Mouse (Mus musculus): Measurements from ENCODE around the gene Aim2. TPM values are rescaled to one million over a fixed set of nuclear protein-coding genes. Genes with fewer than 3 reads are reported as not detected.

Gene Aim2
- polyA plus RNA-seq, 1 experiment from 2014 or later = 2.9 TPM

DNA sequence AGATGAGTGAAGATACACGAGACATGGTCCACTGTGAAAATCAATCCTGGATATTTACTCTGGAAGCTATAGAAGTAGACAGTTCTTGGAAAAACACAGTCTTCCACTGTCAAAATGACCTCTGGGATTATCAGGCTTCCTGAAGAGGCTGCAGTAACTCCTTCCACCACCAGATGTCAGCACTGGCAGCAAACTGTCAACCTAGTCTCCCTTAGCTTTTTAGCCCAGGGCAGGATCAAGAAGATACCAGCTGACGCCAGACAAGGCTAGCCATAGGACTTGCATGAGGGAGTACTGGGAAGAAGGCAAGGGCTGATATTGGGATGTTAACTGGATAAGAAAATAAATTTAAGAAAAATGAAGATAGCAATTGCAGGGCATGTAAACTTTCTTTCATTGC lies 11.1 kb upstream of the Aim2 start:
- no peaks in the 10 kb centered on the region for H3K36me3 ChIP-seq (ENCODE audit: control insufficient read depth, insufficient read depth, low read length)
- 9% methylated on average over 2 of the region's 2 CpGs for WGBS
- H3K9ac ChIP-seq (ENCODE audit: low read length) = no peak overlapping the region
- no peaks in the 10 kb centered on the region for H3K27me3 ChIP-seq (ENCODE audit: control insufficient read depth, insufficient read depth, low read length)
- no peak for ATAC-seq (ENCODE audit: insufficient read depth, low FRiP score)
- no peak overlapping the region for H3K4me2 ChIP-seq (ENCODE audit: low read depth, low read length)
- H3K4me1 ChIP-seq (ENCODE audit: control insufficient read depth, insufficient read depth, low read length) = no peaks in the 10 kb centered on the region
- H3K9me3 ChIP-seq (replicated peaks; ENCODE audit: control insufficient read depth, low read length) = no peaks in the 10 kb centered on the region
- H3K27ac ChIP-seq (ENCODE audit: low read length) = no peak overlapping the region
- no peak overlapping the region for H3K4me3 ChIP-seq (replicated peaks; ENCODE audit: low read length)

- no peaks in the 10 kb centered on the region for H3K36me3 ChIP-seq (ENCODE audit: control insufficient read depth, insufficient read depth, low read length)
- no peak overlapping the region for H3K4me2 ChIP-seq (ENCODE audit: low read depth, low read length)
- no peak overlapping the region for H3K27ac ChIP-seq (ENCODE audit: low read length)
- no peak overlapping the region for H3K9ac ChIP-seq (ENCODE audit: low read length)
- no peaks in the 10 kb centered on the region for H3K27me3 ChIP-seq (ENCODE audit: control insufficient read depth, insufficient read depth, low read length)
- H3K9me3 ChIP-seq (replicated peaks; ENCODE audit: control insufficient read depth, low read length) = no peaks in the 10 kb centered on the region
- 77% methylated on average over 1 of the region's 1 CpGs for WGBS
- no peak for ATAC-seq (ENCODE audit: insufficient read depth, low FRiP score)
- no peaks in the 10 kb centered on the region for H3K4me1 ChIP-seq (ENCODE audit: control insufficient read depth, insufficient read depth, low read length)
- H3K4me3 ChIP-seq (replicated peaks; ENCODE audit: low read length) = no peak overlapping the region
Measured at GRCm38 (mm10) chr1:173342425-173342824, 8.3 kb upstream of the Aim2 start.

GRCm38 (mm10) chr1:173343934-173344333 lies 6.7 kb upstream of the Aim2 start:
- Histone ChIP-seq H3K9ac (ENCODE audit: low read length) (no peak overlapping the region), H3K27me3 (ENCODE audit: control insufficient read depth, insufficient read depth, low read length) (no peaks in the 10 kb centered on the region), H3K36me3 (ENCODE audit: control insufficient read depth, insufficient read depth, low read length) (no peaks in the 10 kb centered on the region), H3K4me2 (ENCODE audit: low read depth, low read length) (no peak overlapping the region), H3K27ac (ENCODE audit: low read length) (no peak overlapping the region), H3K4me1 (ENCODE audit: control insufficient read depth, insufficient read depth, low read length) (no peaks in the 10 kb centered on the region), H3K9me3 (replicated peaks; ENCODE audit: control insufficient read depth, low read length) (no peaks in the 10 kb centered on the region), H3K4me3 (replicated peaks; ENCODE audit: low read length) (no peak overlapping the region)
- no peak for ATAC-seq (ENCODE audit: insufficient read depth, low FRiP score)
- WGBS = 63% methylated on average over 3 of the region's 3 CpGs

- H3K9ac ChIP-seq (ENCODE audit: low read length) = no peak overlapping the region
- no peak overlapping the region for H3K4me2 ChIP-seq (ENCODE audit: low read depth, low read length)
- peaks cover 4% of the 10 kb centered on the region; the same call in 1 of the 2 replicates for H3K4me1 ChIP-seq (ENCODE audit: control insufficient read depth, insufficient read depth, low read length)
- WGBS = 89% methylated on average over 4 of the region's 4 CpGs
- no peaks in the 10 kb centered on the region for H3K9me3 ChIP-seq (replicated peaks; ENCODE audit: control insufficient read depth, low read length)
- ATAC-seq (ENCODE audit: insufficient read depth, low FRiP score) = no peak
- H3K27me3 ChIP-seq (ENCODE audit: control insufficient read depth, insufficient read depth, low read length) = no peaks in the 10 kb centered on the region
- H3K4me3 ChIP-seq (replicated peaks; ENCODE audit: low read length) = no peak overlapping the region
- no peak overlapping the region for H3K27ac ChIP-seq (ENCODE audit: low read length)
- H3K36me3 ChIP-seq (ENCODE audit: control insufficient read depth, insufficient read depth, low read length) = no peaks in the 10 kb centered on the region
Measured at GRCm38 (mm10) chr1:173345112-173345511, 5.6 kb upstream of the Aim2 start.

DNA sequence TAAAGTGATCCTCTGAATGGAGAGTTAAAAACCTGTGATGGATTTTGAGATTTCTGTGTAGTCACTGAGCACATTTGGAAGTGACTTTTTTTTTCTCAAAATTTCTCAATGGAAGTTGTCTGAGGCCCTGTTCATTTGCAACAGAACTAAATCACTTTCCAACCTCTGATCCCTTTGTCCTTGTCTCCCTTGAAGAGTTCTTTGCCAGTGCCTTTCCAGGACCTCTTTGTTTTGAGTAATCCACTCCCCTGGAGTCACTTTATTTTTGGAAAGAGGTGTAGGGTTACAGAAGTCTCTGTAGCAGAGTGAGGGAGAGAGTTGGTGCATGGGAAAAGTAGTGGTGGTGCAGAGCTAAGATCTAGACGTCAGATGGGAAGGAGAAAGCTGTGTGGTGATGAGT lies 2.2 kb upstream of the Aim2 start:
- no peaks in the 10 kb centered on the region for H3K27me3 ChIP-seq (ENCODE audit: control insufficient read depth, insufficient read depth, low read length)
- peaks cover 4% of the 10 kb centered on the region; the same call in 1 of the 2 replicates for H3K4me1 ChIP-seq (ENCODE audit: control insufficient read depth, insufficient read depth, low read length)
- H3K9ac ChIP-seq (ENCODE audit: low read length) = no peak overlapping the region
- H3K4me2 ChIP-seq (ENCODE audit: low read depth, low read length) = no peak overlapping the region
- no peaks in the 10 kb centered on the region for H3K9me3 ChIP-seq (replicated peaks; ENCODE audit: control insufficient read depth, low read length)
- H3K4me3 ChIP-seq (replicated peaks; ENCODE audit: low read length) = no peak overlapping the region
- H3K36me3 ChIP-seq (ENCODE audit: control insufficient read depth, insufficient read depth, low read length) = no peaks in the 10 kb centered on the region
- no peak overlapping the region for H3K27ac ChIP-seq (ENCODE audit: low read length)
- 39% methylated on average over 1 of the region's 1 CpGs for WGBS
- no peak for ATAC-seq (ENCODE audit: insufficient read depth, low FRiP score)

GRCm38 (mm10) chr1:173349192-173349591 lies 1.5 kb upstream of the Aim2 start:
- no peak for ATAC-seq (ENCODE audit: insufficient read depth, low FRiP score)
- 75% methylated on average over 5 of the region's 5 CpGs for WGBS

GRCm38 (mm10) chr1:173349946-173350345 lies 733 bp upstream of the Aim2 start:
- Histone ChIP-seq H3K4me1 (ENCODE audit: control insufficient read depth, insufficient read depth, low read length) (peaks cover 4% of the 10 kb centered on the region; the same call in 1 of the 2 replicates), H3K27me3 (ENCODE audit: control insufficient read depth, insufficient read depth, low read length) (no peaks in the 10 kb centered on the region), H3K9me3 (replicated peaks; ENCODE audit: control insufficient read depth, low read length) (no peaks in the 10 kb centered on the region), H3K4me2 (ENCODE audit: low read depth, low read length) (peak overlapping the region; percentile 54), H3K9ac (ENCODE audit: low read length) (no peak overlapping the region; the same call in 1 of the 2 replicates), H3K36me3 (ENCODE audit: control insufficient read depth, insufficient read depth, low read length) (no peaks in the 10 kb centered on the region), H3K27ac (ENCODE audit: low read length) (no peak overlapping the region), H3K4me3 (replicated peaks; ENCODE audit: low read length) (peak overlapping the region; percentile 35)
- WGBS = 2% methylated on average over 6 of the region's 6 CpGs
- peak; percentile 60 for ATAC-seq (ENCODE audit: insufficient read depth, low FRiP score)

More at GRCm38 (mm10) chr1:173349192-173349591, 1.5 kb upstream of the Aim2 start:
- no peak overlapping the region for H3K4me3 ChIP-seq (replicated peaks; ENCODE audit: low read length)
- peaks cover 4% of the 10 kb centered on the region; the same call in 1 of the 2 replicates for H3K4me1 ChIP-seq (ENCODE audit: control insufficient read depth, insufficient read depth, low read length)
- H3K27ac ChIP-seq (ENCODE audit: low read length) = no peak overlapping the region
- H3K9me3 ChIP-seq (replicated peaks; ENCODE audit: control insufficient read depth, low read length) = no peaks in the 10 kb centered on the region
- H3K9ac ChIP-seq (ENCODE audit: low read length) = no peak overlapping the region
- no peak overlapping the region for H3K4me2 ChIP-seq (ENCODE audit: low read depth, low read length)
- no peaks in the 10 kb centered on the region for H3K27me3 ChIP-seq (ENCODE audit: control insufficient read depth, insufficient read depth, low read length)
- no peaks in the 10 kb centered on the region for H3K36me3 ChIP-seq (ENCODE audit: control insufficient read depth, insufficient read depth, low read length)

GRCm38 (mm10) chr1:173355107-173355846 lies 4.6 kb downstream of the Aim2 start:
- H3K4me2 ChIP-seq (ENCODE audit: low read depth, low read length) = no peak overlapping the region
- no peaks in the 10 kb centered on the region for H3K9me3 ChIP-seq (replicated peaks; ENCODE audit: control insufficient read depth, low read length)
- H3K9ac ChIP-seq (ENCODE audit: low read length) = no peak overlapping the region
- 75% methylated on average over 7 of the region's 7 CpGs for WGBS
- no peak overlapping the region for H3K27ac ChIP-seq (ENCODE audit: low read length)
- H3K36me3 ChIP-seq (ENCODE audit: control insufficient read depth, insufficient read depth, low read length) = no peaks in the 10 kb centered on the region
- no peaks in the 10 kb centered on the region for H3K4me1 ChIP-seq (ENCODE audit: control insufficient read depth, insufficient read depth, low read length)
- no peaks in the 10 kb centered on the region for H3K27me3 ChIP-seq (ENCODE audit: control insufficient read depth, insufficient read depth, low read length)
- ATAC-seq (ENCODE audit: insufficient read depth, low FRiP score) = no peak
- H3K4me3 ChIP-seq (replicated peaks; ENCODE audit: low read length) = no peak overlapping the region

GRCm38 (mm10) chr1:173356699-173357098 lies 6.0 kb downstream of the Aim2 start:
- H3K4me1 ChIP-seq (ENCODE audit: control insufficient read depth, insufficient read depth, low read length) = no peaks in the 10 kb centered on the region
- ATAC-seq (ENCODE audit: insufficient read depth, low FRiP score) = no peak
- H3K36me3 ChIP-seq (ENCODE audit: control insufficient read depth, insufficient read depth, low read length) = no peaks in the 10 kb centered on the region
- H3K9ac ChIP-seq (ENCODE audit: low read length) = no peak overlapping the region
- no peaks in the 10 kb centered on the region for H3K27me3 ChIP-seq (ENCODE audit: control insufficient read depth, insufficient read depth, low read length)
- 86% methylated on average over 2 of the region's 2 CpGs for WGBS
- no peaks in the 10 kb centered on the region for H3K9me3 ChIP-seq (replicated peaks; ENCODE audit: control insufficient read depth, low read length)
- no peak overlapping the region for H3K4me3 ChIP-seq (replicated peaks; ENCODE audit: low read length)
- H3K27ac ChIP-seq (ENCODE audit: low read length) = no peak overlapping the region
- H3K4me2 ChIP-seq (ENCODE audit: low read depth, low read length) = no peak overlapping the region

Measured in stomach, embryonic 16.5 days (tissue).